ENCODE assay signal across 9 mouse cellular contexts in the genomic region with DNA sequence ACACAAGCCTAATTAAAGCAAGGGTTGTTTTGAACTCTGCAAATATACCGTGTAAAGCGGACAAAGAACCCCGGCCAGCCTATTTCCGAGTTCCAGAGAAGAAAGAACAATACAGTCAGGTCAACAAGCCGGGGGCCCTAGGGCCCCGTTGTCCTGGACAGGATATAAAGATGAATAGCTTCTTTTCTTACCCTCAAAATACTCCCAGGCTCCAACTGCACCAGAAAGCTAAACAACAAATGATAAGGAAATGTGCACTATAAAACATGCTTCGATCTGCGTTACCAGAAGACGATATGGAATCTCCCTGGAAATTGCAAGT. TPM values are rescaled to one million over a fixed set of nuclear protein-coding genes. Genes with fewer than 3 reads are reported as not detected.
DNase-seq lines count a peak whose midpoint lies in the region; ATAC-seq and TF ChIP-seq lines count a peak whose summit lies in the region.
"Had no signal": no experiment of that assay in that cellular context is flagged by ENCODE, and none has a peak within 500 bp of the region (broad histone marks: within the 10 kb centered on the region; RNA-seq: fewer than 3 reads in every experiment).

No protein-coding gene starts in this region.

- H3K27ac ChIP-seq in forebrain, embryonic 13.5 days: no peak overlapping the region
- no peak overlapping the region for H3K27ac ChIP-seq in forebrain, embryonic 15.5 days (replicated peaks)
- peak overlapping the region; percentile 96 for H3K27ac ChIP-seq in spleen, adult 2 months (ENCODE audit: insufficient read depth, low read length)
- peak overlapping the region; percentile 38; the same call in 1 of the 2 replicates for H3K27ac ChIP-seq in liver, embryonic 15.5 days (replicated peaks)

- no peak overlapping the region for H3K9ac ChIP-seq in forebrain, embryonic 13.5 days
- H3K9ac ChIP-seq in forebrain, embryonic 15.5 days (replicated peaks): no peak overlapping the region
- no peak overlapping the region for H3K9ac ChIP-seq in liver, embryonic 15.5 days

- H3K4me3 ChIP-seq in forebrain, embryonic 13.5 days: no peak overlapping the region
- no peak overlapping the region for H3K4me3 ChIP-seq in forebrain, embryonic 15.5 days
- peak overlapping the region; percentile 62; the same call in 1 of the 2 replicates for H3K4me3 ChIP-seq in spleen, adult 2 months (ENCODE audit: extremely low read depth, insufficient read depth, insufficient read length)
- peak overlapping the region; percentile 49 for H3K4me3 ChIP-seq in liver, embryonic 15.5 days (replicated peaks)

- H3K36me3 ChIP-seq in forebrain, embryonic 13.5 days (ENCODE audit: poor library complexity, severe bottlenecking): no peaks in the 10 kb centered on the region
- H3K36me3 ChIP-seq in forebrain, embryonic 15.5 days: no peaks in the 10 kb centered on the region
- H3K36me3 ChIP-seq in spleen, adult 2 months (ENCODE audit: control insufficient read depth, insufficient read depth, low read length): no peaks in the 10 kb centered on the region
- H3K36me3 ChIP-seq in liver, embryonic 15.5 days (replicated peaks): no peaks in the 10 kb centered on the region

- H3K9me3 ChIP-seq in forebrain, embryonic 13.5 days (replicated peaks): no peaks in the 10 kb centered on the region
- no peaks in the 10 kb centered on the region for H3K9me3 ChIP-seq in forebrain, embryonic 15.5 days
- H3K9me3 ChIP-seq in liver, embryonic 15.5 days (replicated peaks): no peaks in the 10 kb centered on the region

- no peak for DNase-seq in spleen, adult 2 months (ENCODE audit: low read depth in 1 of 2, low spot score in 2 of 2)
- no peak for DNase-seq in spleen, adult 18-20 months
- DNase-seq in gastrocnemius, postnatal 4 days (ENCODE audit: low spot score in 2 of 2): no peak
- DNase-seq in spleen, postnatal 10 days (ENCODE audit: low spot score in 2 of 2): no peak
- DNase-seq in urinary bladder, adult 18-20 months (ENCODE audit: low spot score in 2 of 2): no peak

- no peaks in the 10 kb centered on the region for H3K27me3 ChIP-seq in forebrain, embryonic 13.5 days
- H3K27me3 ChIP-seq in forebrain, embryonic 15.5 days: no peaks in the 10 kb centered on the region
- no peaks in the 10 kb centered on the region for H3K27me3 ChIP-seq in spleen, adult 2 months (ENCODE audit: control insufficient read depth, insufficient read depth, low read length)
- H3K27me3 ChIP-seq in liver, embryonic 15.5 days: no peaks in the 10 kb centered on the region

- H3K4me1 ChIP-seq in forebrain, embryonic 13.5 days: peaks cover 5% of the 10 kb centered on the region; the same call in 1 of the 2 replicates
- H3K4me1 ChIP-seq in forebrain, embryonic 15.5 days: no peaks in the 10 kb centered on the region
- H3K4me1 ChIP-seq in spleen, adult 2 months (ENCODE audit: control insufficient read depth, insufficient read depth, insufficient read length): peaks cover 4% of the 10 kb centered on the region; the same call in 1 of the 2 replicates
- no peaks in the 10 kb centered on the region for H3K4me1 ChIP-seq in liver, embryonic 15.5 days (replicated peaks)

- peak overlapping the region; percentile 19 for H3K4me2 ChIP-seq in forebrain, embryonic 13.5 days
- H3K4me2 ChIP-seq in forebrain, embryonic 15.5 days (replicated peaks): no peak overlapping the region
- H3K4me2 ChIP-seq in liver, embryonic 15.5 days: peak overlapping the region; percentile 39

- 38% methylated on average over 9 of the region's 9 CpGs for WGBS in forebrain, embryonic 13.5 days
- 37% methylated on average over 9 of the region's 9 CpGs for WGBS in forebrain, embryonic 15.5 days
- 69% methylated on average over 9 of the region's 9 CpGs for WGBS in spleen, adult 2 months
- WGBS in liver, embryonic 15.5 days (ENCODE audit: insufficient replicate concordance): 71% methylated on average over 9 of the region's 9 CpGs

- no peak for TF ChIP-seq CTCF in spleen, adult 2 months (IDR thresholded peaks at IDR 0.05; ENCODE audit: extremely low read depth, insufficient read depth, insufficient read length, insufficient replicate concordance)

- TF ChIP-seq POLR2A in spleen, adult 2 months (IDR thresholded peaks at IDR 0.05; ENCODE audit: low read depth, low read length): no peak

- no peak for ATAC-seq in forebrain, embryonic 13.5 days
- no peak for ATAC-seq in forebrain, embryonic 15.5 days (replicated peaks)
- no peak for ATAC-seq in liver, embryonic 15.5 days (ENCODE audit: insufficient read depth)

RNA-seq across cellular contexts. Expression of a gene that starts 21.3 kb away (rescaled TPM):
- polyA plus RNA-seq in forebrain, embryonic 13.5 days (2015; fragmentation: Nextera tagmentation; extraction: Ambion mirVana): not detected in 2 replicates
- polyA plus RNA-seq in forebrain, embryonic 15.5 days (2015; fragmentation: Nextera tagmentation; extraction: Ambion mirVana): not detected in 2 replicates
- 0.85 and 1.5 TPM in 2 replicates for polyA plus RNA-seq in spleen, adult 2 months (2012; rRNA removed)
- 1.3 and 1.5 TPM in 2 replicates for polyA plus RNA-seq in liver, embryonic 15.5 days (2015; fragmentation: Nextera tagmentation; extraction: Ambion mirVana)
- total RNA-seq in gastrocnemius, postnatal 4 days (2021): not detected
- polyA plus RNA-seq: erythroblast, embryonic 14.5 days had no signal

RNA-seq across cellular contexts. Expression of a gene that starts 35.6 kb away (rescaled TPM):
- 6.7 and 7.2 TPM in 2 replicates for polyA plus RNA-seq in forebrain, embryonic 13.5 days (2015; fragmentation: Nextera tagmentation; extraction: Ambion mirVana)
- 7.8 and 8.2 TPM in 2 replicates for polyA plus RNA-seq in forebrain, embryonic 15.5 days (2015; fragmentation: Nextera tagmentation; extraction: Ambion mirVana)
- 105 and 133 TPM in 2 replicates for polyA plus RNA-seq in spleen, adult 2 months (2012; rRNA removed)
- polyA plus RNA-seq in liver, embryonic 15.5 days (2015; fragmentation: Nextera tagmentation; extraction: Ambion mirVana): 24.1 and 24.5 TPM in 2 replicates
- 10 to 100 TPM; 13.3 to 15.2 TPM for total RNA-seq in gastrocnemius, postnatal 4 days (2021)

RNA-seq across cellular contexts. Expression of a gene that starts 46.0 kb away (rescaled TPM):
- 8.8 and 8.9 TPM in 2 replicates for polyA plus RNA-seq in forebrain, embryonic 13.5 days (2015; fragmentation: Nextera tagmentation; extraction: Ambion mirVana)
- polyA plus RNA-seq in forebrain, embryonic 15.5 days (2015; fragmentation: Nextera tagmentation; extraction: Ambion mirVana): 20.2 and 22.8 TPM in 2 replicates
- 2.8 and 3.1 TPM in 2 replicates for polyA plus RNA-seq in spleen, adult 2 months (2012; rRNA removed)
- polyA plus RNA-seq in liver, embryonic 15.5 days (2015; fragmentation: Nextera tagmentation; extraction: Ambion mirVana): 4.9 and 6.3 TPM in 2 replicates
- 10 to 100 TPM; 13.8 to 14.1 TPM for total RNA-seq in gastrocnemius, postnatal 4 days (2021)

RNA-seq across cellular contexts. Expression of a gene that starts 46.1 kb away (rescaled TPM):
- 15.4 and 18.3 TPM in 2 replicates for polyA plus RNA-seq in forebrain, embryonic 13.5 days (2015; fragmentation: Nextera tagmentation; extraction: Ambion mirVana)
- 16.6 and 17.4 TPM in 2 replicates for polyA plus RNA-seq in forebrain, embryonic 15.5 days (2015; fragmentation: Nextera tagmentation; extraction: Ambion mirVana)
- polyA plus RNA-seq in spleen, adult 2 months (2012; rRNA removed): 2.3 TPM in 2 replicates
- polyA plus RNA-seq in liver, embryonic 15.5 days (2015; fragmentation: Nextera tagmentation; extraction: Ambion mirVana): 10.3 and 11.1 TPM in 2 replicates
- total RNA-seq in gastrocnemius, postnatal 4 days (2021): 1 to 10 TPM; 8.5 to 9.0 TPM

Comparison
In these comparisons a context has a peak if more than half of its experiments do, and no peak if none do; other contexts are left out.
1. H3K27ac ChIP-seq: peak in spleen, adult 2 months (single experiment) and liver, embryonic 15.5 days (single experiment); none in forebrain, embryonic 13.5 days (single experiment) and forebrain, embryonic 15.5 days (single experiment).
2. H3K4me3 ChIP-seq: peak in spleen, adult 2 months (single experiment) and liver, embryonic 15.5 days (single experiment); none in forebrain, embryonic 13.5 days (single experiment) and forebrain, embryonic 15.5 days (single experiment).